Mouse (Mus musculus): ENCODE measurements around the gene Sh2d1a.

GRCm38 (mm10) chrX:42530703-42531102 lies 28.4 kb downstream of the Sh2d1a start:
- TF ChIP-seq USF1 (IDR thresholded peaks at IDR 0.05; ENCODE audit: low read depth), result no peak
- TF ChIP-seq TCF12 (IDR thresholded peaks at IDR 0.05; ENCODE audit: insufficient read depth, poor library complexity, severe bottlenecking), result no peak
- TF ChIP-seq POLR2AphosphoS2 (IDR thresholded peaks at IDR 0.05; ENCODE audit: insufficient read length, low read depth), result no peak
- TF ChIP-seq CEBPB (IDR thresholded peaks at IDR 0.05; ENCODE audit: insufficient read depth, poor library complexity, severe bottlenecking), result no peak
- no peak for TF ChIP-seq SRF (IDR thresholded peaks at IDR 0.05; ENCODE audit: control insufficient read depth, insufficient read length, low read depth)
- no peak for TF ChIP-seq MYOD1 (IDR thresholded peaks at IDR 0.05; ENCODE audit: control insufficient read depth in 1 of 3, insufficient read length in 2 of 3, low read depth in 2 of 3)
- no peak for TF ChIP-seq POLR2A (IDR thresholded peaks at IDR 0.05; ENCODE audit: insufficient read length, low read depth)
- TF ChIP-seq MAX (IDR thresholded peaks at IDR 0.05; ENCODE audit: low read depth), result no peak
- TF ChIP-seq MYOG (IDR thresholded peaks at IDR 0.05; ENCODE audit: control insufficient read depth in 1 of 3, insufficient read depth in 1 of 3, insufficient read length in 2 of 3, low read depth in 2 of 3), result no peak
- no peak for TF ChIP-seq TCF3 (IDR thresholded peaks at IDR 0.05; ENCODE audit: insufficient read length, low read depth)
- TF ChIP-seq E2F4 (IDR thresholded peaks at IDR 0.05; ENCODE audit: insufficient read depth), result no peak
- no peak for TF ChIP-seq REST (IDR thresholded peaks at IDR 0.05; ENCODE audit: insufficient read depth, insufficient read length)
